Mouse (Mus musculus): ENCODE measurements around the gene Bcl3. TPM values are rescaled to one million over a fixed set of nuclear protein-coding genes. Genes with fewer than 3 reads are reported as not detected.

Bcl3 gene
- total and polyA plus RNA-seq, 3 experiments, result 3.2 to 25.2 (median 15.8) TPM

- no peak for DNase-seq (ENCODE audit: extremely low read depth)
- H3K79me2 ChIP-seq (replicated peaks; ENCODE audit: control insufficient read depth, extremely low read depth, insufficient read depth, poor library complexity, severe bottlenecking), result peaks cover 7% of the 10 kb centered on the region
- H3K27me3 ChIP-seq (replicated peaks), result no peaks in the 10 kb centered on the region
- H3K9ac ChIP-seq (ENCODE audit: insufficient read depth, low read depth), result no peak overlapping the region
- no peak overlapping the region for H3K4me2 ChIP-seq (ENCODE audit: insufficient read depth, low read depth, poor library complexity, severe bottlenecking)
- dilution Hi-C loops (cut with MboI; ENCODE audit: extremely low pct_ligation_motif_present, extremely low pct_unique_long_range_greater_than_20kb, low sequenced_read_pairs) (no loop called here), in situ Hi-C loops (cut with MboI; ENCODE audit: low pct_ligation_motif_present, low pct_unique_long_range_greater_than_20kb, low sequenced_read_pairs) (no loop called here)
- H3K4me3 ChIP-seq (replicated peaks in 1 of 3; ENCODE audit: low read depth in 2 of 3, low read length in 2 of 3, poor library complexity in 1 of 3), result no peak overlapping the region
- H3K9me3 ChIP-seq (replicated peaks; ENCODE audit: low read length), result peaks cover 6% of the 10 kb centered on the region
- peaks cover 27 to 39% of the 10 kb centered on the region in 2 experiments for H3K4me1 ChIP-seq (ENCODE audit: control insufficient read depth in 1 of 2, insufficient read depth in 2 of 2)
- TF ChIP-seq JUN (IDR thresholded peaks at IDR 0.05; ENCODE audit: insufficient read depth, low read depth, low read length) (no peak), RCOR1 (conservative IDR thresholded peaks at IDR 0.05; ENCODE audit: low read depth, low read length) (no peak), CHD1 (IDR thresholded peaks at IDR 0.05; ENCODE audit: low read depth, low read length) (no peak), EP300 (IDR thresholded peaks at IDR 0.05; ENCODE audit: low read length) (no peak), ZC3H11A (IDR thresholded peaks at IDR 0.05; ENCODE audit: low read depth, low read length) (no peak), CHD2 (IDR thresholded peaks at IDR 0.05; ENCODE audit: low read length) (no peak), POLR2A (IDR thresholded peaks at IDR 0.05; ENCODE audit: low read depth, low read length) (no peak), TBP (conservative IDR thresholded peaks at IDR 0.05; ENCODE audit: low read depth, low read length) (no peak), JUND (conservative IDR thresholded peaks at IDR 0.05; ENCODE audit: low read depth, low read length) (no peak), USF2 (conservative IDR thresholded peaks at IDR 0.05; ENCODE audit: low read depth, low read length) (no peak), ZKSCAN1 (IDR thresholded peaks at IDR 0.05; ENCODE audit: borderline replicate concordance, low read depth, low read length) (no peak), PAX5 (IDR thresholded peaks at IDR 0.05; ENCODE audit: low read length) (no peak), USF1 (IDR thresholded peaks at IDR 0.05; ENCODE audit: low read depth, low read length) (no peak), TCF12 (IDR thresholded peaks at IDR 0.05; ENCODE audit: low read depth, low read length) (no peak), RAD21 (IDR thresholded peaks at IDR 0.05; ENCODE audit: low read depth, low read length) (no peak), MYC (IDR thresholded peaks at IDR 0.05; ENCODE audit: low read depth, low read length) (no peak), KAT2A (IDR thresholded peaks at IDR 0.05; ENCODE audit: insufficient replicate concordance, low read length) (no peak), MAX (IDR thresholded peaks at IDR 0.05; ENCODE audit: low read length) (no peak), MXI1 (IDR thresholded peaks at IDR 0.05; ENCODE audit: low read depth, low read length) (no peak)
- no peak overlapping the region for H3K27ac ChIP-seq (ENCODE audit: insufficient read depth, low read depth)
- no peaks in the 10 kb centered on the region for H3K36me3 ChIP-seq (replicated peaks in 1 of 2; ENCODE audit: control insufficient read depth in 1 of 2, insufficient read depth in 1 of 2, low read length in 1 of 2)
These were observed 4.2 kb upstream of the Bcl3 start for GRCm38 (mm10) chr7:19826756-19827155.

GRCm38 (mm10) chr7:19824182-19824973, 1.8 kb upstream of the Bcl3 start:
- H3K27me3 ChIP-seq (replicated peaks), result no peaks in the 10 kb centered on the region
- peak overlapping the region; percentile 77 for H3K4me2 ChIP-seq (ENCODE audit: insufficient read depth, low read depth, poor library complexity, severe bottlenecking)
- peaks cover 31% of the 10 kb centered on the region for H3K79me2 ChIP-seq (replicated peaks; ENCODE audit: control insufficient read depth, extremely low read depth, insufficient read depth, poor library complexity, severe bottlenecking)
- dilution Hi-C loops (cut with MboI; ENCODE audit: extremely low pct_ligation_motif_present, extremely low pct_unique_long_range_greater_than_20kb, low sequenced_read_pairs), result no loop called here
- H3K27ac ChIP-seq (ENCODE audit: insufficient read depth, low read depth), result peak overlapping the region; percentile 97
- H3K4me1 ChIP-seq (ENCODE audit: control insufficient read depth in 1 of 2, insufficient read depth in 2 of 2), result peaks cover 18 to 40% of the 10 kb centered on the region in 2 experiments
- H3K9me3 ChIP-seq (replicated peaks; ENCODE audit: low read length), result peaks cover 9% of the 10 kb centered on the region
- in situ Hi-C loops (cut with MboI; ENCODE audit: low pct_ligation_motif_present, low pct_unique_long_range_greater_than_20kb, low sequenced_read_pairs), result no loop called here
- H3K9ac ChIP-seq (ENCODE audit: insufficient read depth, low read depth), result peak overlapping the region; percentile 93
- H3K4me3 ChIP-seq (replicated peaks in 1 of 3; ENCODE audit: low read depth in 2 of 3, low read length in 2 of 3, poor library complexity in 1 of 3), result peak overlapping the region; percentile 37 to 82 (median 53)
- DNase-seq (ENCODE audit: extremely low read depth), result peak; percentile 95
- H3K36me3 ChIP-seq (replicated peaks in 1 of 2; ENCODE audit: control insufficient read depth in 1 of 2, insufficient read depth in 1 of 2, low read length in 1 of 2), result peaks cover 6 to 18% of the 10 kb centered on the region in 2 experiments
- TF ChIP-seq MEF2A (IDR thresholded peaks at IDR 0.05; ENCODE audit: borderline replicate concordance, low read depth, low read length) (0 out of 2 replicates have a peak, but pooled peaks have one; percentile 30), USF2 (conservative IDR thresholded peaks at IDR 0.05; ENCODE audit: low read depth, low read length) (no peak), KAT2A (IDR thresholded peaks at IDR 0.05; ENCODE audit: insufficient replicate concordance, low read length) (no peak), CTCF (conservative IDR thresholded peaks at IDR 0.05 in 1 of 2, IDR thresholded peaks at IDR 0.05 in 1 of 2; ENCODE audit: low read depth in 2 of 2, low read length in 2 of 2) (no peak), NELFE (IDR thresholded peaks at IDR 0.05; ENCODE audit: low read depth, low read length) (peak; percentile 31; the same call in 1 of the 2 replicates), TBP (conservative IDR thresholded peaks at IDR 0.05; ENCODE audit: low read depth, low read length) (0 out of 2 replicates have a peak, but pooled peaks have one; percentile 4), MAFK (IDR thresholded peaks at IDR 0.05; ENCODE audit: insufficient replicate concordance, low read length) (no peak), ZMIZ1 (IDR thresholded peaks at IDR 0.05; ENCODE audit: low read depth, low read length) (peak; percentile 54; the same call in 1 of the 2 replicates), IRF4 (IDR thresholded peaks at IDR 0.05; ENCODE audit: low read depth, low read length) (peak; percentile 49), BHLHE40 (IDR thresholded peaks at IDR 0.05; ENCODE audit: low read depth, low read length) (0 out of 2 replicates have a peak, but pooled peaks have one; percentile 18), CHD2 (IDR thresholded peaks at IDR 0.05; ENCODE audit: low read length) (no peak; the same call in none of the 2 replicates), ETS1 (conservative IDR thresholded peaks at IDR 0.05; ENCODE audit: low read depth, low read length) (no peak; the same call in 1 of the 2 replicates), RCOR1 (conservative IDR thresholded peaks at IDR 0.05; ENCODE audit: low read depth, low read length) (0 out of 2 replicates have a peak, but pooled peaks have one; percentile 36), MYC (IDR thresholded peaks at IDR 0.05; ENCODE audit: low read depth, low read length) (0 out of 2 replicates have a peak, but pooled peaks have one; percentile 40), SIN3A (IDR thresholded peaks at IDR 0.05; ENCODE audit: low read length) (peak; percentile 13; the same call in 1 of the 2 replicates), PAX5 (IDR thresholded peaks at IDR 0.05; ENCODE audit: low read length) (no peak), MAZ (IDR thresholded peaks at IDR 0.05; ENCODE audit: low read depth, low read length) (0 out of 2 replicates have a peak, but pooled peaks have one; percentile 45), MAX (IDR thresholded peaks at IDR 0.05; ENCODE audit: low read length) (peak; percentile 48; the same call in 1 of the 2 replicates)

All from CH12.LX (cell line).